Mouse (Mus musculus) left cerebral cortex, postnatal 25 days (tissue): ENCODE results near the gene Pacsin3. TPM values are rescaled to one million over a fixed set of nuclear protein-coding genes. Genes with fewer than 3 reads are reported as not detected.
A peak's percentile ranks its signal among the peaks of the same experiment; 100 is the strongest.

Experiments used
- DNase-seq, 2 experiments: peaks; one replicate each; pipeline ENCODE4 v3.0.0; 2022; ENCODE audit warnings: low spot score in 2 of 2, mixed read lengths in 1 of 2
- intact Hi-C: fragments of 180-260 bp; cut with DNase I; formaldehyde crosslinking; loops from one replicate; pipeline ENCODE4 v1.15.1; 2025
- total RNA-seq, 2 experiments: library from RNA; stranded (reverse); gene quantifications; 2 replicates each; pipeline ENCODE4 v1.2.3; 2021

Pacsin3 gene
- total RNA-seq, 2 experiments from 2014 or later: 33.6 to 40.5 TPM

- no peak for DNase-seq
- intact Hi-C loops: loop anchor here (2.0 kb wide), 1 partner anchor 21 kb away; the partner anchor contains the start of gene Ddb2
Measured at GRCm38 (mm10) chr2:91257126-91257980, 1.6 kb downstream of the Pacsin3 start.

GRCm38 (mm10) chr2:91258054-91258453 is 2.3 kb downstream of the Pacsin3 start:
- peak in 1 of 2 experiments; percentile 44 for DNase-seq
- intact Hi-C loops: no loop called here

- no peak for DNase-seq
- intact Hi-C loops: no loop called here
Measured at GRCm38 (mm10) chr2:91258830-91259229, 3.1 kb downstream of the Pacsin3 start.

- intact Hi-C loops: no loop called here
- no peak for DNase-seq
Measured at GRCm38 (mm10) chr2:91259493-91259892, 3.7 kb downstream of the Pacsin3 start.

DNA sequence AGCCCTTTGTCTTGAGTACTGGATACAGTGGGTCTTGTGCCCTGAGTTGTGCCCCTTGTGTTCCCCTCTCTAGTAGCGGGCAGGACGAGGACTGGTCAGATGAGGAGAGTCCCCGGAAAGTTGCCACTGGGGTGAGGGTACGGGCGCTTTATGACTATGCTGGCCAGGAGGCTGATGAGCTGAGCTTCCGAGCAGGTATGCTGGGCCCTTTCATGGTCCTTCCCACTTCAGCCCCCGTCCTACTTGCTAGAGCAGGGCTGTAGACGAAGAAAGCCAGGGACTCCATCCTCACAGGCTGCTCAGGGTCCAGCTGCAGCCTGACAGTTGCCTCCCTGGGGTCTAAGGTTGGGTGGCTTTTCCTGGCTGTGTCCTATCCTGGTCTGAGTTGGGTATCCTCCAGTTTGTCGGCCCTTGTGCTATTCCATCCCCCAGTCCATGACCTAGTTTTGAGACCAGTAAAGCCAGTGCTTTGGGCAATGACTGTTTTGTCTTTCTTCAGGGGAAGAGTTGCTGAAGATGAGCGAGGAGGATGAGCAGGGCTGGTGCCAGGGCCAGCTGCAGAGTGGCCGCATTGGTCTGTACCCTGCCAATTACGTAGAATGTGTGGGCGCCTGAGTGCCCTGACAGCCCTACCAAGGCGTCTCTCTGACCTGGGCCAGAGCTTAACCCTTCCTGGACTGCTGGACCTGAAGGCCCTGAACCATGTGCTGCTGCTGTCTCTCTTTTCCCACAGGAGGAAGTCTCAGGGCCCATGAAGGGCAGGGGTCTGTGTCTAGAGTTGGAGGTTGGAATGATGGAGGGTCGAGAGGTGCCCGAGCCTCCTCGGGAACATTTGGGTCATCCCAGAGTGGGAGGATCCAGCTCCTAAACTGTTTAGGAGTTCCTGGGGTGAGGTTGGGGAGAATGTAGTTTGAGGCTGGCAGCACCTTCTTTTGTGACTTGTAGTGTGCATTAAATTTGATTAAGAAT is 8.2 kb downstream of the Pacsin3 start:
- no peak for DNase-seq
- intact Hi-C loops: loop anchor here (5.0 kb wide), 1 partner anchor 147 kb away; the partner anchor contains the start of gene Mybpc3

- intact Hi-C loops: loop anchor here (5.0 kb wide), 1 partner anchor 148 kb away; the partner anchor contains the start of gene Mybpc3
- peak; percentile 99 for DNase-seq
Measured at GRCm38 (mm10) chr2:91264711-91265681, 9.2 kb downstream of the Pacsin3 start, which contains the start of gene Arfgap2. Arfgap2 (plus strand) TSS chr2:91264974.

- DNase-seq: no peak
- intact Hi-C loops: no loop called here
Measured at GRCm38 (mm10) chr2:91268042-91268441, 12.3 kb downstream of the Pacsin3 start.

DNA sequence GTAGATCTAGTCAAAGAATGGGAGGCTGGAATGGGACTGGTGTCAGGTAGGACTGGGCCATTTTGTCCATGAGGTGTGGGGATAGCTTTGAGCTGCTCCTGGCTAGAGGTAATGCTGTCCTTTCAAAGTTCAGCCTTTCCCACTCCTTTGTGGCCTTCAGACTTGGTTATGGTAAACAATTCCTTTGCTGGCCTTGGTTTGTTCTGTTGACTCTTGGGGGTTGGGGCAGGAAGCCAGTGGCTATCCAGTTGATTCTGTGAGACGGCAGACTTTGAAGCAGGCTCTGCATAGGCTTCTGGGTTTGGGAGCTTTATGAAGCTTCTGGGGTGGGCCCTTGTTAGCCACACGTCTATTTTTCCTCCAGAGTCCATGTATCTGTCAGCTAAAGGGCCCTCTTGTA is 13.0 kb downstream of the Pacsin3 start:
- intact Hi-C loops: no loop called here
- DNase-seq: no peak

- DNase-seq: no peak
- intact Hi-C loops: no loop called here
Measured at GRCm38 (mm10) chr2:91269687-91270133, 14.0 kb downstream of the Pacsin3 start.

- intact Hi-C loops: no loop called here
- DNase-seq: peak in 1 of 2 experiments; percentile 53
Measured at GRCm38 (mm10) chr2:91278749-91279371, 23.1 kb downstream of the Pacsin3 start.

- no peak for DNase-seq
- intact Hi-C loops: no loop called here
Measured at GRCm38 (mm10) chr2:91279372-91279755, 23.6 kb downstream of the Pacsin3 start.

DNA sequence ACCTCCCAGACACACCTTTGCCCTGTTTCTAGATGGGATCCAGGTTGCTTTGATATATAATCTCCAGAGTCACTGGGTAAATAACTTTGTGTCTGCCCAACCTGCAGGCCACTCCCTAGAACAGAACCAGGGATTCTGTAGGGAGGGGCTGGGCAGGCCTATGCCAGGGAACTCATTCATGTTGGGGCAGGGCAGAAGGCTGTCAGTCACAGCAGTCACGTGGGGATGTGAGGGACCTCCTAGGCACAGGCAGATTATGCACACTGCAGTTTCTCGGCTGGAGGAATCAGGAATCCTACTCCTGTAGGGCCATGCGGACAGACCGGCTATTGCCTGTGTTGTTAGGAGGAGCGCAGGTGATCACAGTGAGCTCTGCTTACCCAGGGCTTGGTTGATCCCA is 25.6 kb downstream of the Pacsin3 start:
- intact Hi-C loops: no loop called here
- no peak for DNase-seq

DNA sequence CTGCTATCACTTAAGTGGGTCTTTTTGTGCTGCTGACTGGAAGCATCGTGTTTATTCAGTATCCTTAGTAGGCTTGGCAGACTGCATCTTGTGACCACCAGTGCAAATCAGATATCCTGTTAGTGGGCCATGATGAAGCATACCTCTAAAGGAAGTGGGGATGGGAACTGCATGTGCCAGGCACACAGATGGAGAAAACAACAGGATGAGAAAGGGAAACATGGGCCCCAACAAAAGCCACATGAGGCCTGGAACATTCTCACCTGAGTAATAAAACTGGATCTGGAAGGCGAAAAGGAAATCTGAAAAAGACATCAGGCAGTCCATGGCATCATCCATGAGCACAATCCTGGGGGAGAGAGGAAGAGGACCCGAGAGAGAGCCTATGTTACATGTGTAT is 28.2 kb downstream of the Pacsin3 start:
- no peak for DNase-seq
- intact Hi-C loops: no loop called here

DNA sequence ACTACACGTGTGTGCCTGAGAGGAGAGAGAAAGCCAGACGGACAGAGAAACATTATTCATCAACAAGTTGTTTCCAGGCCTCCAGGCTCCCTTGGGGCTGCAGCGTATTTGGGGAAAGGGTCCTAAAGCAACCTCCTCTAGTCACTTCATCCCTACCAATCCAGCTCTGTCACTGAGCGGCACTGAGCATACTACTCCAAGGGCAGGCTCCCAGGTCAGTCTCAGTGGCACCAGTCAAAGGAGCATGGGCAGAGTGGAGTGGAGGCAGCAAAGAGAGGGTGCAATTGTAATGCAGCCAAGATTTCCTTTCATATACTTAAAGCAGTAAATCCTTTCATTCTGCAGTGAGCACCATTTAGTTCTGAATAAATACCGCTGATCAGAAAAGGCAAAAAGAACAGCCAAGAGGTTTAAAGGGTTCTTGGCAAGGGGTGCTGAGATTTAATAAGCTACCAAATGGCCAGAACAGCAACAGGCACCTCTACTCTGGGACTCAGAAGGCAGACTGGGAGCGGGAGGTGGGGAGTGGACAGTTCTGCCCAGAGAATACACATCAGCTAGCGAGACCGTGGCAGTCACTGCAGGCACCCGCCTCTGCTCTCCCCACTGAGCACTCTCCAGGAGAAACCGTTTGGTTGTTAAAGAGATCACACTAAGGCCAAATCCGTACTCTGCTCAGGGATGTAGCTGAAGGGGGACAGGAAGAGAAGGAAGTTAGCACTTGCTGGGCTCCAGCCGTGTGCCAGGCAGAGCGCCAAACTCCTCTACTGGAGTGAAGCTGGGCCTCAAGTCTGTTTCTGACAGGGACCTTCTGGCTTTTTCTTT is 28.8 kb downstream of the Pacsin3 start:
- intact Hi-C loops: no loop called here

GRCm38 (mm10) chr2:91285885-91286505 is 30.2 kb downstream of the Pacsin3 start:
- peak; percentile 76 to 82 for DNase-seq
- intact Hi-C loops: loop anchor here (1.0 kb wide), 1 partner anchor 195 kb away; no protein-coding TSS in a partner anchor

More for the DNA sequence above, 28.8 kb downstream of the Pacsin3 start:
- peak; percentile 35 to 58 for DNase-seq

DNA sequence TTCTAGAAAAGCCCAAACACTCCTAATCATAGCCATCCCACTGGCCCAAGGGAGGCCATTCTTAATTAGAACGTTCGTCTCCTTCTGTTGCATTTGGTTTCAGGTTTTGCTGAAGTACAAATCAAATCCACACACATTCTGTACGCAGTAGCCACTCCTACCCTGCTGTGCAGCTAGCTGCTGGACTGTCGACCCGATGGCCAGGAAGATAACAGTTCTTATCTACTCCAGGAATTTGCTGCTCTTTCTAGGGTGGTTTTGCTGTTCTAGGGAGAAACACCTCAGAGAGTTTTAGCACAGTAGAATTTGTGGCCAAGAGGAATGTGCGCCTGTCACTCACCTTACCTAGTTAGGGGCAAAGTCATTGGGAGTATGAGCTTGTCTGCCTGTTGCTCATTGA is 31.8 kb downstream of the Pacsin3 start:
- DNase-seq: no peak
- intact Hi-C loops: no loop called here
